Mouse (Mus musculus): ENCODE results near the gene 5830473C10Rik.

GRCm38 (mm10) chr5:90603407-90603923, 42.6 kb downstream of the 5830473C10Rik start:
- TF ChIP-seq CTCF (IDR thresholded peaks at IDR 0.05; ENCODE audit: borderline replicate concordance, insufficient read depth, low read depth, low read length) (no peak), POLR2A (IDR thresholded peaks at IDR 0.05; ENCODE audit: borderline replicate concordance, insufficient read depth, low read length) (no peak)
